Mouse (Mus musculus) heart, adult 2 months (tissue): ENCODE data around the gene Samd10.

Experiments
- CTCF ChIP-seq: fragments of 200-600 bp; IDR thresholded peaks from 2 replicates; pipeline ENCODE4 v1.8.1; 2022; ENCODE audit warnings: antibody characterized with exemption, mild to moderate bottlenecking, moderate library complexity
- EP300 ChIP-seq: fragments of 200-500 bp; IDR thresholded peaks from 2 replicates; pipeline ENCODE4 v1.6.1; 2011; ENCODE audit warnings: low read depth, low read length, control low read depth; ENCODE audit not compliant: insufficient read depth

GRCm38 (mm10) chr2:181644361-181644760 is 45.3 kb upstream of the Samd10 start:
- TF ChIP-seq CTCF = peak; percentile 85
- 0 out of 2 replicates have a peak, but pooled peaks have one; percentile 37 for TF ChIP-seq EP300
